Mouse (Mus musculus) mouse trophoblast stem cell (cell line): Measurements from ENCODE around the gene Fam210b.
"Not testable (repeated sequence)": the region's sequence is repeated elsewhere in the genome, so short reads cannot be mapped to it uniquely, and the experiment has no call there.

ENCODE experiments used
- in situ Hi-C, 2 experiments: fragments of 300-500 bp; cut with MseI, MboI; formaldehyde crosslinking; loops; 2 replicates in 1 of 2; 3 replicates in 1 of 2; pipeline ENCODE4 v1.15.1; 2025

The Fam210b gene

GRCm38 (mm10) chr2:172345258-172345738 lies at the start of gene Fam210b:
TSS of gene Fam210b (plus strand) at chr2:172345565.
- in situ Hi-C loops: no loop called here

GRCm38 (mm10) chr2:172298083-172298482 lies 47.3 kb upstream of the Fam210b start:
- in situ Hi-C loops: no loop called here

GRCm38 (mm10) chr2:172298542-172298941 lies 46.8 kb upstream of the Fam210b start:
- in situ Hi-C loops: no loop called here

- in situ Hi-C loops: no loop called here
These were observed 46.0 kb upstream of the Fam210b start for GRCm38 (mm10) chr2:172299126-172299921.

GRCm38 (mm10) chr2:172302396-172302795 lies 43.0 kb upstream of the Fam210b start:
- in situ Hi-C loops: no loop called here

- in situ Hi-C loops: no loop called here
These were observed 41.2 kb upstream of the Fam210b start for GRCm38 (mm10) chr2:172304118-172304708.

- in situ Hi-C loops: not testable (repeated sequence)
These were observed 39.8 kb upstream of the Fam210b start for GRCm38 (mm10) chr2:172305546-172305945.

- in situ Hi-C loops: no loop called here
These were observed 38.8 kb upstream of the Fam210b start for GRCm38 (mm10) chr2:172306544-172306943.

GRCm38 (mm10) chr2:172311731-172312130 lies 33.6 kb upstream of the Fam210b start:
- in situ Hi-C loops: no loop called here

GRCm38 (mm10) chr2:172320878-172321277 lies 24.5 kb upstream of the Fam210b start:
- in situ Hi-C loops: loop anchor here (5.0 kb wide), 1 partner anchor 74 kb away; the partner anchor contains the start of gene Mc3r (in 2 of the 2)

GRCm38 (mm10) chr2:172328248-172328647 lies 17.1 kb upstream of the Fam210b start:
- in situ Hi-C loops: no loop called here

- in situ Hi-C loops: no loop called here
These were observed 16.2 kb upstream of the Fam210b start for GRCm38 (mm10) chr2:172329179-172329578.

GRCm38 (mm10) chr2:172338206-172338942 lies 7.0 kb upstream of the Fam210b start:
- in situ Hi-C loops: no loop called here

GRCm38 (mm10) chr2:172340936-172341335 lies 4.4 kb upstream of the Fam210b start:
- in situ Hi-C loops: no loop called here

GRCm38 (mm10) chr2:172341606-172342005 lies 3.8 kb upstream of the Fam210b start:
- in situ Hi-C loops: no loop called here

GRCm38 (mm10) chr2:172343751-172344150 lies 1.6 kb upstream of the Fam210b start:
- in situ Hi-C loops: no loop called here

- in situ Hi-C loops: no loop called here
These were observed 696 bp upstream of the Fam210b start for GRCm38 (mm10) chr2:172344669-172345068.

- in situ Hi-C loops: no loop called here
These were observed 917 bp downstream of the Fam210b start for GRCm38 (mm10) chr2:172346034-172346929.

- in situ Hi-C loops: no loop called here
These were observed 1.7 kb downstream of the Fam210b start for GRCm38 (mm10) chr2:172346933-172347611.

GRCm38 (mm10) chr2:172348297-172348950 lies 3.1 kb downstream of the Fam210b start:
- in situ Hi-C loops: no loop called here
